Mouse (Mus musculus): ENCODE measurements around the gene Trpm7. TPM values are rescaled to one million over a fixed set of nuclear protein-coding genes. Genes with fewer than 3 reads are reported as not detected.

Gene Trpm7
- 10.3 and 11.6 TPM in 2 replicates for polyA plus RNA-seq (2012; rRNA removed)

- WGBS: 2% methylated on average over 81 of the region's 81 CpGs
- Histone ChIP-seq H3K36me3 (ENCODE audit: control insufficient read depth, insufficient read depth, low read length) (no peaks in the 10 kb centered on the region), H3K27me3 (ENCODE audit: control insufficient read depth, insufficient read depth, low read length) (no peaks in the 10 kb centered on the region), H3K27ac (ENCODE audit: control insufficient read depth, insufficient read depth, low read length) (peak within 1 kb of the TSS; percentile 53), H3K4me1 (replicated peaks; ENCODE audit: control insufficient read depth, insufficient read depth, low read length) (peaks cover 3% of the 10 kb centered on the region), H3K4me3 (ENCODE audit: control insufficient read depth, insufficient read depth, low read length) (peak within 1 kb of the TSS; percentile 79)
- TF ChIP-seq CTCF (IDR thresholded peaks at IDR 0.05; ENCODE audit: borderline replicate concordance, control insufficient read depth, extremely low read depth, insufficient read depth, low read length, poor library complexity) (peak; percentile 61; the same call in 1 of the 2 replicates), POLR2A (IDR thresholded peaks at IDR 0.05; ENCODE audit: control insufficient read depth, extremely low read depth, insufficient read depth, low read length, poor library complexity) (peak; percentile 93)
- DNase-seq: peak; percentile 86
These were observed at the start of gene Trpm7 for GRCm38 (mm10) chr2:126875871-126876796. Trpm7 (minus strand) TSS chr2:126876230.

DNA sequence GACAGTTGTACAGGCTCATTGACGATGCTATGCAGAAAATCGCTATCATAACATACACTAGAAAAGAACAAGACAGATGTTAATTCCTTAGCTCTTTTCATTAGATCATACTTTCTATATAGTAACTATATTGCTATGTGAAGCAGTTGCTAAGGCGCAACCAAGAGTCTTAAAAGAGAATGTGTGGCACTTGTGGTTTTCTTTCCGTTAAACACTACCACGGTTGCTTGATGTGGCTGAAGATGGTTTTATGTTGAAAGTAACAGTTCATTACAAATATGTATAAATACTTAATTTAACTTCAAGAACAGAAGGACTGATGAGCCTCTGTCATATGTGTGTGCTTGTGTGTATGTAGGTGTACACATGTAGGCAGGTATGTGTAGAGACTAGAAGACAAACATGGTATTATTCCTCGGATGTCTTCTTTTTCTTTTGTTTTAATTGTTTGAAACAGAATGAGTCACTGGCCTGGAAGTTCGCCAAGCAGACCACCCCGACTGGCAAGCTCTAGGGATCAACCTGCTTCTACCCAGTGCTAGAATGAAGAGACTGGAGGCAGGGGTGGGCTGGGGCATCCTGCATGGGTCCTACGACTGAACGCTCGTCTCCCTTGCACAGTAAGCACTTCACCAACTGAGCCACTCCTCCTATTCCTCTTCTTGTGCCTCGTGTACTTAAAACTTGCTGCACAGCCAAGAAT lies 44.5 kb upstream of the Trpm7 start:
- Histone ChIP-seq H3K27ac (ENCODE audit: control insufficient read depth, insufficient read depth, low read length) (peak overlapping the region; percentile 50; the same call in 1 of the 2 replicates), H3K27me3 (ENCODE audit: control insufficient read depth, insufficient read depth, low read length) (no peaks in the 10 kb centered on the region), H3K4me3 (ENCODE audit: control insufficient read depth, insufficient read depth, low read length) (no peak overlapping the region), H3K36me3 (ENCODE audit: control insufficient read depth, insufficient read depth, low read length) (peaks cover 61% of the 10 kb centered on the region), H3K4me1 (replicated peaks; ENCODE audit: control insufficient read depth, insufficient read depth, low read length) (peaks cover 9% of the 10 kb centered on the region)
- DNase-seq: peak; percentile 42
- TF ChIP-seq POLR2A (IDR thresholded peaks at IDR 0.05; ENCODE audit: control insufficient read depth, extremely low read depth, insufficient read depth, low read length, poor library complexity) (no peak), CTCF (IDR thresholded peaks at IDR 0.05; ENCODE audit: borderline replicate concordance, control insufficient read depth, extremely low read depth, insufficient read depth, low read length, poor library complexity) (no peak)
- 9% methylated on average over 12 of the region's 12 CpGs for WGBS

- H3K4me3 ChIP-seq (ENCODE audit: control insufficient read depth, insufficient read depth, low read length): no peak overlapping the region
- H3K27me3 ChIP-seq (ENCODE audit: control insufficient read depth, insufficient read depth, low read length): no peaks in the 10 kb centered on the region
- H3K4me1 ChIP-seq (replicated peaks; ENCODE audit: control insufficient read depth, insufficient read depth, low read length): peaks cover 9% of the 10 kb centered on the region
- 83% methylated on average over 1 of the region's 1 CpGs for WGBS
- no peak for DNase-seq
- H3K27ac ChIP-seq (ENCODE audit: control insufficient read depth, insufficient read depth, low read length): no peak overlapping the region
- peaks cover 33% of the 10 kb centered on the region for H3K36me3 ChIP-seq (ENCODE audit: control insufficient read depth, insufficient read depth, low read length)
- TF ChIP-seq CTCF (IDR thresholded peaks at IDR 0.05; ENCODE audit: borderline replicate concordance, control insufficient read depth, extremely low read depth, insufficient read depth, low read length, poor library complexity): no peak
- no peak for TF ChIP-seq POLR2A (IDR thresholded peaks at IDR 0.05; ENCODE audit: control insufficient read depth, extremely low read depth, insufficient read depth, low read length, poor library complexity)
These were observed 40.2 kb upstream of the Trpm7 start for GRCm38 (mm10) chr2:126916236-126916635.

DNA sequence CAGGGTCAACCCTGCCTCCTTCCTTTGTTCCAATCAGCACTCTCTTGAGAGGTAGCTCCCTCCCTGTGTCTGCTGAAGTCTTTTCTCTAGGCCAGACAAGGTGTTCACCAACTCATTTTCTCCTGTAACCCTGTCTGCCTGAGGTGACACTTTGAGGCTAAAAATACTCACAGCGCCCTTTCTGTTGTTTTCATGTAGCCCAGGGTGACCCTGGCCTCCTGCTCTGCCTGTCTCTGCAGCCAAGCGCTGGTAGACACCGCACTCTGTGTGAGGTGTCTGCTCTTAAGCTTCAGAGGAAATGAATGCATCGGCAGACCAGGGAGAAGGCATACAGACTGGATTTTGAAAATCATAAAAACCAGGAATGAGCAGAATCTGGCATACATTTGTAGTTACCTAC lies 38.1 kb upstream of the Trpm7 start:
- Histone ChIP-seq H3K4me1 (replicated peaks; ENCODE audit: control insufficient read depth, insufficient read depth, low read length) (no peaks in the 10 kb centered on the region; the same call in 1 of the 2 replicates), H3K4me3 (ENCODE audit: control insufficient read depth, insufficient read depth, low read length) (no peak overlapping the region), H3K36me3 (ENCODE audit: control insufficient read depth, insufficient read depth, low read length) (peaks cover 32% of the 10 kb centered on the region), H3K27me3 (ENCODE audit: control insufficient read depth, insufficient read depth, low read length) (no peaks in the 10 kb centered on the region), H3K27ac (ENCODE audit: control insufficient read depth, insufficient read depth, low read length) (no peak overlapping the region)
- TF ChIP-seq POLR2A (IDR thresholded peaks at IDR 0.05; ENCODE audit: control insufficient read depth, extremely low read depth, insufficient read depth, low read length, poor library complexity) (no peak), CTCF (IDR thresholded peaks at IDR 0.05; ENCODE audit: borderline replicate concordance, control insufficient read depth, extremely low read depth, insufficient read depth, low read length, poor library complexity) (no peak)
- no peak for DNase-seq
- 94% methylated on average over 4 of the region's 4 CpGs for WGBS

DNA sequence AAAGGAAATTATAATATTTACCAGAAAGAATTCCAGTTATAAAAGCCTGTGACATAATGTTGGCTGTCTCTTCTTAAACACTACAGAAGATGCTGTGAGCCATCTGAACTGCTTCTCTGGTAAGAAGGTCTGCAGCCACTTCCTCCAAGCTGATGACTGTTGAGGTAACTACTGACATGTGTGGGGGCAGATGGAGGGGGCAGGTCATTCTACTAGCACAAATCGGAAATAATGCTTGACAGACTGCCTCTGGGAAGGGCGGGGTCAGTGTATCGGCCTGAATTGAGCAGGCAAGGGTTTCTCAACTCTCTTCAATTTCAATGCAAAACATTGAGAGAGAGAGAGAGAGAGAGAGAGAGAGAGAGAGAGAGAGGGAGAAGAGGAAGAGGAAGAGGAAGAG lies 28.1 kb upstream of the Trpm7 start:
- TF ChIP-seq POLR2A (IDR thresholded peaks at IDR 0.05; ENCODE audit: control insufficient read depth, extremely low read depth, insufficient read depth, low read length, poor library complexity): no peak
- H3K27me3 ChIP-seq (ENCODE audit: control insufficient read depth, insufficient read depth, low read length): no peaks in the 10 kb centered on the region
- 84% methylated on average over 3 of the region's 3 CpGs for WGBS
- H3K36me3 ChIP-seq (ENCODE audit: control insufficient read depth, insufficient read depth, low read length): peaks cover 25% of the 10 kb centered on the region
- no peak for DNase-seq
- H3K27ac ChIP-seq (ENCODE audit: control insufficient read depth, insufficient read depth, low read length): no peak overlapping the region
- no peak overlapping the region for H3K4me3 ChIP-seq (ENCODE audit: control insufficient read depth, insufficient read depth, low read length)
- H3K4me1 ChIP-seq (replicated peaks; ENCODE audit: control insufficient read depth, insufficient read depth, low read length): no peaks in the 10 kb centered on the region

GRCm38 (mm10) chr2:126897511-126897910 lies 21.5 kb upstream of the Trpm7 start:
- TF ChIP-seq POLR2A (IDR thresholded peaks at IDR 0.05; ENCODE audit: control insufficient read depth, extremely low read depth, insufficient read depth, low read length, poor library complexity) (no peak), CTCF (IDR thresholded peaks at IDR 0.05; ENCODE audit: borderline replicate concordance, control insufficient read depth, extremely low read depth, insufficient read depth, low read length, poor library complexity) (no peak)
- Histone ChIP-seq H3K36me3 (ENCODE audit: control insufficient read depth, insufficient read depth, low read length) (peaks cover 19% of the 10 kb centered on the region), H3K4me3 (ENCODE audit: control insufficient read depth, insufficient read depth, low read length) (no peak overlapping the region), H3K27me3 (ENCODE audit: control insufficient read depth, insufficient read depth, low read length) (no peaks in the 10 kb centered on the region), H3K4me1 (replicated peaks; ENCODE audit: control insufficient read depth, insufficient read depth, low read length) (no peaks in the 10 kb centered on the region), H3K27ac (ENCODE audit: control insufficient read depth, insufficient read depth, low read length) (no peak overlapping the region)
- WGBS: 96% methylated on average over 9 of the region's 9 CpGs
- no peak for DNase-seq

Data from thymus, adult 2 months (tissue).